Mouse (Mus musculus) midbrain, embryonic 10.5 days (tissue): ENCODE data around the gene Lin7c. TPM values are rescaled to one million over a fixed set of nuclear protein-coding genes. Genes with fewer than 3 reads are reported as not detected.

Experiments
- DNase-seq: peaks from one replicate; pipeline ENCODE4 v3.0.0-alpha.2; 2017; ENCODE audit warnings: low spot score
- H3K27ac ChIP-seq: fragments of 300-500 bp; sonication (generic); replicated peaks from 2 replicates; pipeline ENCODE4 v1.5.1; 2016; ENCODE audit warnings: mild to moderate bottlenecking
- H3K27me3 ChIP-seq: fragments of 300-500 bp; sonication (generic); 2 replicates; pipeline ENCODE4 v1.6.1; 2016; ENCODE audit warnings: low read depth, mild to moderate bottlenecking; ENCODE audit not compliant: poor library complexity, severe bottlenecking
- H3K36me3 ChIP-seq: fragments of 300-500 bp; sonication (generic); 2 replicates; pipeline ENCODE4 v1.6.1; 2016; ENCODE audit warnings: mild to moderate bottlenecking, moderate library complexity
- H3K4me1 ChIP-seq: fragments of 300-500 bp; sonication (generic); 2 replicates; pipeline ENCODE4 v1.6.1; 2016
- H3K4me3 ChIP-seq: fragments of 300-500 bp; sonication (generic); 2 replicates; pipeline ENCODE4 v1.5.1; 2016; ENCODE audit warnings: mild to moderate bottlenecking, moderate library complexity
- H3K9me3 ChIP-seq: fragments of 300-500 bp; sonication (generic); replicated peaks from 2 replicates; pipeline ENCODE4 v1.6.1; 2016; ENCODE audit warnings: mild to moderate bottlenecking
- WGBS: fragments of 180-500 bp; shearing (Covaris S2); methylation state at CpG from one replicate; pipeline ENCODE4 v1.1.7; 2016; 5-methylcytosine and 5-hydroxymethylcytosine counted together
- polyA plus RNA-seq: library from polyadenylated mRNA; unstranded; fragments of >200 nt; fragmentation: Nextera tagmentation; extraction: Ambion mirVana; gene quantifications from 2 replicates; pipeline ENCODE4 v1.2.1, GENCODE M21; 2016

The Lin7c gene
- polyA plus RNA-seq, 1 experiment from 2014 or later = 101 TPM

DNA sequence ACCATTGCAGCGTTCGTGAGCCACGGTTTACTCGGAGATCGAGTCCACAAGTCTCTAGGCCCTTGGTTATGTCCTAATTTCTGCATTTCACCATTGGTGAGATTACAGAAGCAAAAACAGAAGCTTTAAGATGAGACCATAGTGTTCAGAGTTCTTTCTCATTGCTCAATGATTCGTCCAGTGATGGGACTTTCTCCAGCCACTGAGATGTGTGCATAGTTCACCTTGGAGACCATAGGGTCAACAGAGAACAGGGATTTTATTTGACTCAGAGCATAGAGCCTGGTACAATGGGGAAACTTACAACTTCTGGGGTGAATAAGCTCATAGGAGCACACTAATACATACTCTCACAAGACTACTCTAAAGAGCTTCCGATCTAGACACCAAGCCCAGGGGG is 29.8 kb downstream of the Lin7c start:
- H3K36me3 ChIP-seq = peaks cover under 1% of the 10 kb centered on the region; the same call in 1 of the 2 replicates
- peaks cover 21% of the 10 kb centered on the region for H3K27me3 ChIP-seq
- peaks cover 51% of the 10 kb centered on the region for H3K4me1 ChIP-seq
- WGBS = 68% methylated on average over 7 of the region's 7 CpGs
- no peaks in the 10 kb centered on the region for H3K9me3 ChIP-seq
- DNase-seq = no peak
- H3K4me3 ChIP-seq = peak overlapping the region; percentile 89
- peak overlapping the region; percentile 55; the same call in 1 of the 2 replicates for H3K27ac ChIP-seq

DNA sequence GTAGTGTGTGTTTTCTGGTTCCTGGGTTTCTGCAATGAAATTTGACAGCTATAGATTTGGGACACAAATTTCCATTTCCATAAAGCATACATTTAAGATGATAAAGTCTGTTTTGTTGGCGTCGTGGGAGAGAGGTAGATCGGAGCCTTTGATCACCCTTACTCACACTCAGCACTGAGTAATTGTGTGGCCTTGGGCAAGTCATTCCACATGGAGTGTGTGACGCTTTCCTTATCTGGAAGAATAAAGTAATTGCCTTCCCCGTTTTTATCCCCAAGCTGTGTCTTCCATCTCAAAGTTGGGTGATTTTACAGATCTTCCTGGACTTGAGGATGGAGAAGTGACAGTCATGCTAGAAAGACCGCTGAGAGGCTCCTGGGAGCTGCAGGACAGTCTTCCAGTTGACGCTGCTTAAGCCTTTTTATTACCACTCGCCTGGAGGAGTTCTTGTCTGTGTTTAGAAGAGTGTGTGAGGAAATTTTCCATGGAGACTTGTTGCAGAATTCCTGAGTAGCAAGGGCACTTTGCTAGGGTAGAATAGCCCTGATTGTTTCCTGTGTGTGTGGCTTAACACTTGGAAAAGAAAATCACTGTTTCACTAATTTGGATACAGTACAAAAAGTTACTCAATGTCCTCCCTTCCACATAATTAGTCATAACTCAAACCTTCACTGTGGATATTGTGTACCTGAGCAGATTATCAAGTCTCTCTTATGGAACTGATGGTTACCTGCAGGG is 30.8 kb downstream of the Lin7c start:
- Histone ChIP-seq H3K27me3 (peaks cover 21% of the 10 kb centered on the region), H3K36me3 (peaks cover 8% of the 10 kb centered on the region), H3K4me3 (no peak overlapping the region), H3K4me1 (peaks cover 50% of the 10 kb centered on the region), H3K27ac (no peak overlapping the region), H3K9me3 (no peaks in the 10 kb centered on the region)
- 84% methylated on average over 8 of the region's 8 CpGs for WGBS
- DNase-seq = no peak

DNA sequence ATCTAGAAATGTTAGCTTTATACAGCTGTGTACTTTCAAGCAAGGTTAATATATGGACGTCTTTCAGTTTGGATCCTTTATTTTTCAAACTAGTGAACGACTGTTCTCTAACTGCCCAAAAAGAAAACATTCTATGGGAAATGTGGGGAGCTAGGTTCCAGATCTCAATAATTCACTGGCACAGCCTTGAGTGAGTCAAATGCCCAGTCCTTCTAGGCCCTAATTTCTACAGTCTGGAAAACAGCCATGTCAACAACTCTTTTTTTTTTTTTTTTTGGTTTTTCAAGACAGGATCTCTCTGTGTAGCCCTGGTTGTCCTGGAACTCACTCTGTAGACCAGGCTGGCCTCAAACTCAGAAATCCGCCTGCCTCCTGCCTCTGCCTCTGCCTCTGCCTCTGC is 31.7 kb downstream of the Lin7c start:
- DNase-seq = no peak
- 96% methylated on average over 3 of the region's 3 CpGs for WGBS
- Histone ChIP-seq H3K4me3 (no peak overlapping the region), H3K27ac (no peak overlapping the region), H3K36me3 (peaks cover 11% of the 10 kb centered on the region), H3K27me3 (peaks cover 21% of the 10 kb centered on the region), H3K4me1 (peaks cover 44% of the 10 kb centered on the region), H3K9me3 (no peaks in the 10 kb centered on the region)

DNA sequence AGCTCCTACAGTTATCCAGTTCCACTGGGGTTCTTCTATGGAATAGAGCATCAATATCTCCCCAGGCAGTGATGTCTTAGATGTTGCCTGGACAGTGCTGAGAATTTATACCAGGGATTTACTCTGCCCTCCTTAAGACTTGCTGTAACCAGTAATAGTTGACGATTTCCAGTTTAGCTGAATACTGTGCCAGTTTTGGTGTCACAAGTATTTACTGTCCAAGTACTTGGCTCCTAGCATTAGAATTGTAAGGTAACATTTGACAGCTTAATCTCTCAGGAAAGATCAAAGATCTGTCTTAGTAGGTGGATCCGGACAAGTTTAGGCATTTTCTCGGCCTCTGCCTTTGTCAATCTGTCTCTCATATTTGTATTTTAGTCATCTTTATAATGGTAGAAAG is 32.4 kb downstream of the Lin7c start:
- no peak for DNase-seq
- H3K36me3 ChIP-seq = peaks cover 11% of the 10 kb centered on the region
- no peaks in the 10 kb centered on the region for H3K9me3 ChIP-seq
- H3K27ac ChIP-seq = no peak overlapping the region
- H3K4me1 ChIP-seq = peaks cover 43% of the 10 kb centered on the region
- H3K4me3 ChIP-seq = no peak overlapping the region
- peaks cover 21% of the 10 kb centered on the region for H3K27me3 ChIP-seq
- WGBS = 86% methylated on average over 3 of the region's 3 CpGs

- Histone ChIP-seq H3K4me3 (no peak overlapping the region), H3K9me3 (no peaks in the 10 kb centered on the region), H3K27ac (no peak overlapping the region), H3K36me3 (peaks cover 11% of the 10 kb centered on the region), H3K27me3 (peaks cover 18% of the 10 kb centered on the region), H3K4me1 (peaks cover 34% of the 10 kb centered on the region)
- no peak for DNase-seq
- WGBS = 87% methylated on average over 3 of the region's 3 CpGs
These were observed 33.3 kb downstream of the Lin7c start for GRCm38 (mm10) chr2:109923945-109924344.

DNA sequence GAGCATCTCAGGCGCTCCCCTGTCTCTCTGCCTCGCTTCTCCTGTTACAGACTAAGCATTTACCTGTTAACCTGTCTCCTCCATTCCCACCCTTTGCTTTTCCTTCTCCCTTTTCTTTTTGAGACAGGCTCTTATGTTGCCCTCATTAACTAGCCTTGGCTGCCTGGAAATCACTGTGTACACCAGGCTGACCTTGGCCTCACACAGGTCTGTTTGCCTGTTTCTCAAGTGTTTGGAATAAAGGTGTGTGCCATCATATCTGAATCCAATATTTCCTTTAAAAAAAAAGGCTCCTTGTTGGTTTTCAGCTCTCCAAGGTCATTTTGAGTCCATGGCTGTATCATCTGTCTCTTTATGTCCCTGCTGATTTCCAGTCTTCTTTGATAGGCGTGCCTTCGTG is 36.3 kb downstream of the Lin7c start:
- H3K4me3 ChIP-seq = no peak overlapping the region
- H3K27ac ChIP-seq = no peak overlapping the region
- H3K4me1 ChIP-seq = peaks cover 11% of the 10 kb centered on the region
- H3K36me3 ChIP-seq = peaks cover 11% of the 10 kb centered on the region
- 98% methylated on average over 4 of the region's 4 CpGs for WGBS
- no peak for DNase-seq
- no peaks in the 10 kb centered on the region for H3K27me3 ChIP-seq
- H3K9me3 ChIP-seq = no peaks in the 10 kb centered on the region

DNA sequence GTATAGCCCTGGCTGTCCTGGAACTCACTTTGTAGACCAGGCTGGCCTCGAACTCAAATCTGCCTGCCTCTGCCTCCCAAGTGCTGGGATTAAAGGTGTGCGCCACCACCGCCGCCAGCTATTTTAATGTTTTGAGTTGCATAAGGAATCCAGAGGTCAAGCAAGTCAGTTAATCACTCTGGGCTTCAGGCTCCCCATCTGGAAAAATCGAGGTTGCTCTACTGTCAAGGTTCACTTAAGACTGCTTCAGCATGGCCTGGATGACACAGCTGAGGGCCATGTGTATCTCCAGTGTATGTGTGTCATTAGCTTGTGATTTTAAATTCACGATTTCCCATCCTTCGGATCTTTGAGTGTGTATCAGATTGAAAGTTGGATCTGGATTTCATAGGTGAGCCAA is 36.8 kb downstream of the Lin7c start:
- H3K4me3 ChIP-seq = no peak overlapping the region
- H3K9me3 ChIP-seq = no peaks in the 10 kb centered on the region
- H3K27ac ChIP-seq = no peak overlapping the region
- H3K4me1 ChIP-seq = peaks cover 15% of the 10 kb centered on the region
- H3K27me3 ChIP-seq = peaks cover 4% of the 10 kb centered on the region; the same call in 1 of the 2 replicates
- H3K36me3 ChIP-seq = peaks cover 11% of the 10 kb centered on the region
- DNase-seq = no peak
- 87% methylated on average over 7 of the region's 7 CpGs for WGBS

DNA sequence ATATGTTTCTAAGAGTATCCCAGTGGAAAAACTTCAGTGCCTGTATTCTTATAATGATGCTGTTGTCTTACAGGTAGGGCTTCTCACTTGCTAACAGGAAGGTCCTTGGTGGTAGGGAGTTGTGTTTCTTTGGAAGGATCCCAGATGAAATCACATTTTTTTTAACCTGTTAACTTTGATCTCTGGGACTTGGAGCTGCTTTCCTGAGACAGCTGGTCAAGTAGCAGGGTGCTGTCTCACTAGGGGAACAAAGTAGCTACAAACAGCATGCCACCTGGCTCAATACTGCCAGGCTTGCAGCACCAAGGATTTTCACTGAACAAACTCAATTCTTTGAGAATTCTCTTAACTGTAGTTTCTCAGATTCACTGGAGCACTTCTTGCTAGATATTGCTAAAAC is 37.2 kb downstream of the Lin7c start:
- DNase-seq = no peak
- Histone ChIP-seq H3K36me3 (peaks cover 11% of the 10 kb centered on the region), H3K9me3 (no peaks in the 10 kb centered on the region), H3K4me3 (no peak overlapping the region), H3K27ac (no peak overlapping the region), H3K4me1 (peaks cover 16% of the 10 kb centered on the region), H3K27me3 (peaks cover 6% of the 10 kb centered on the region)

- peaks cover 15% of the 10 kb centered on the region for H3K27me3 ChIP-seq
- H3K27ac ChIP-seq = no peak overlapping the region
- no peak for DNase-seq
- peaks cover 20% of the 10 kb centered on the region for H3K4me1 ChIP-seq
- WGBS = 77% methylated on average over 4 of the region's 4 CpGs
- H3K9me3 ChIP-seq = no peaks in the 10 kb centered on the region
- no peak overlapping the region for H3K4me3 ChIP-seq
- peaks cover 11% of the 10 kb centered on the region for H3K36me3 ChIP-seq
These were observed 38.1 kb downstream of the Lin7c start for GRCm38 (mm10) chr2:109928791-109929190.

GRCm38 (mm10) chr2:109929256-109929655 is 38.6 kb downstream of the Lin7c start:
- no peak overlapping the region for H3K27ac ChIP-seq
- peaks cover 11% of the 10 kb centered on the region for H3K36me3 ChIP-seq
- peaks cover 19% of the 10 kb centered on the region for H3K27me3 ChIP-seq
- DNase-seq = no peak
- 87% methylated on average over 3 of the region's 3 CpGs for WGBS
- no peak overlapping the region for H3K4me3 ChIP-seq
- H3K4me1 ChIP-seq = peaks cover 17% of the 10 kb centered on the region
- H3K9me3 ChIP-seq = no peaks in the 10 kb centered on the region

DNA sequence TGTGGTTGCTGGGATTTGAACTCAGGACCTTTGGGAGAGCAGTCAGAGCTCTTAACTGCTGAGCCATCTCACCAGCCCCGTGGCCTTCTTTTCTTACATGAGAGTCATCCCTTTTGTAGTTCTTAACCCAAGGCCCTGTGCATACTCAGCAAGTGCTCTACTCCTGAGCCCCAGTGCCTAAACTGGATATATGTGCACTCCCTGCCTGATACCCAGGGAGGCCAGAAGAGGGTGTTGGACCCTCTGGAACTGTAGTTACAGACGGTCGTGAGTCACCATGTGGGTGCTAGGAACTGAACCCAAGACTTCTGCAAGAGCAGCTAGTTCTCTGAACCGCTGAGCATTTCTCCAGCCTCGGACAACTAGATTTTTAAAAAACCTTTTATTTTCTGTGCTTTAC is 39.7 kb downstream of the Lin7c start:
- Histone ChIP-seq H3K36me3 (peaks cover 11% of the 10 kb centered on the region), H3K27ac (no peak overlapping the region), H3K9me3 (no peaks in the 10 kb centered on the region), H3K4me1 (peaks cover 25% of the 10 kb centered on the region), H3K4me3 (no peak overlapping the region), H3K27me3 (peaks cover 30% of the 10 kb centered on the region)
- 96% methylated on average over 5 of the region's 5 CpGs for WGBS
- no peak for DNase-seq

GRCm38 (mm10) chr2:109930771-109931170 is 40.1 kb downstream of the Lin7c start:
- 91% methylated on average over 4 of the region's 4 CpGs for WGBS
- Histone ChIP-seq H3K27ac (no peak overlapping the region), H3K4me1 (peaks cover 29% of the 10 kb centered on the region), H3K4me3 (no peak overlapping the region), H3K36me3 (peaks cover 8% of the 10 kb centered on the region), H3K9me3 (no peaks in the 10 kb centered on the region), H3K27me3 (peaks cover 34% of the 10 kb centered on the region)
- DNase-seq = no peak

DNA sequence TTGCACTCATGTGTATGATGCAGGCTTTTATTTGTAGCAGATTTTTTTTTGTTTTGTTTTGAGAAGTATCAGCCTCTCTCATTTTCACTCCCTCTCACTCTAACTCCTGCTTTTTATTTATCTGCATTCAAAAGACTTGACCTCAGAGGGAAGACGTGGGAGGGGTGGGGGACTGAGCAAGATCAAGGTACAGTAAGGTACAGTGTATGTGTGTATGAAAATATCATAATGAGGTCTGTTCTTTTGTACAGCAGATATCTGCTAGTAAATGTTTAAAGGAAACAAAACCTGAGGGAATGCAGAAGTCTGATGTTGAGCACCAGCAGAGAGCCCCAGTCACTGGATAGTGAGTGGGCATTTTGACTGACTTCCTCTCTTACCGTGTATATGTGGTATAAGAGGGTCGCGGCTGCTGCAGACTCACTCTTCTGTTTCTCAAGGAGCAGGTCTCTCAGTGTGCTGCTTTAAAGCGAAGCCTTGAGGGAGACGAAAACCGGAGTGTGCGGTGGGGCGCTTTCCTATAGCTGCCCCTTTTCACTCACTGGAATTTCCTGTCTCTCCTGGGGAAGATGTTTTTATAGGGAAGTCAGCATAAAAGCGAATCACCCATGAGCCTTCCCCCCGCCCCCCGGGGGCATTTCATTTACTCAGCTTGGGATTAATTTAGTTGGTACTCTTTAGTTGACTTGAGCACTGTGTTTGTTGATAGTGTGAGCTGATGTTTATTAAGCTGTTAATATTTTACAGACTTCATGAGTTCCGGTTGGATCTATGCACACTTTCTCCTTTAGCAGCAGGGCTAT is 41.5 kb downstream of the Lin7c start:
- DNase-seq = no peak
- H3K27me3 ChIP-seq = peaks cover 39% of the 10 kb centered on the region
- no peaks in the 10 kb centered on the region for H3K9me3 ChIP-seq
- H3K4me1 ChIP-seq = peaks cover 39% of the 10 kb centered on the region
- H3K27ac ChIP-seq = no peak overlapping the region
- WGBS = 60% methylated on average over 13 of the region's 13 CpGs
- no peak overlapping the region for H3K4me3 ChIP-seq
- H3K36me3 ChIP-seq = no peaks in the 10 kb centered on the region
